Mouse (Mus musculus): ENCODE data around the gene Tnrc6b. TPM values are rescaled to one million over a fixed set of nuclear protein-coding genes. Genes with fewer than 3 reads are reported as not detected.

The Tnrc6b gene
- polyA plus RNA-seq, 1 experiment from 2014 or later, result 11.5 TPM

DNA sequence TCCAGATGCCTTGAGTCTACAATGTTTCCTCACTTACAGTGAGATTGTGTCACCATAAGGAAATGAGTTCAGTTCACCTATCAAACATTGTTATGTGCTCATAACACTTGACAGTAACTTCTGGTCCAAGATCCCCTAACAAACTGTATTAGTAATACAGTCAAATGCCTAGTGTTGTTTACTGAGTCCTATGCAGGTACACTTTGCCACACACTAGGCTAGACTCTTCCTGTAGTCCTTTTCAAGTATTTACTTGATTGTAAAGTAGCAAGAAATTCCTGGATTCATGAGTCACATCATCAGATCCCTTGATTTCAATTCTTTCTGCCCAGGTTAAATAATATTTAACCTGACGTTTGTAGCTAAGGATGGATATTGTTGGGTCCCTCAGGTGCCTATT, 258.3 kb downstream of the Tnrc6b start:
- no peak overlapping the region for H3K27ac ChIP-seq
- no peaks in the 10 kb centered on the region for H3K79me2 ChIP-seq (ENCODE audit: inconsistent target)
- 100% methylated on average over 1 of the region's 1 CpGs for WGBS (ENCODE audit: missing documents)
- H3K4me3 ChIP-seq (ENCODE audit: inconsistent target), result no peak overlapping the region
- peaks cover 47% of the 10 kb centered on the region for H3K36me3 ChIP-seq (ENCODE audit: inconsistent target)

DNA sequence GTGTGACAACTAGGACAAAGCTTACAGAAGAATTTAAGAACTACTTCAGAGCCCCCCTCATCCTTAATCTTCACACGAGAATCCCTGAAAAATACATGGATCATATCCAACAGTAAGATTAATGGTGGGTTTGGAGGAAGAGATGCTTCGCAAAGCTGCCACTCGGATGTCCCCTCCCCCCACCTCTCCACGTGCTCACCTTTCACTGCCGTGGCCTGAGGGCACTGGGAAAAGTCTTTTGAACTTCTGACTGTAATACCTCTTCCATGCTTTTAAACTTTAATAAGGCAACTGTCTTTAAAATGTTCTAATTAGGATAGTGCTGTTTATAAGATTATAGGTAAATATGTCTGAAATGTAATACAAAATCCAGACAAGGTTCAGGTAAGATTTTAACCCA, 263.2 kb downstream of the Tnrc6b start:
- Histone ChIP-seq H3K4me3 (ENCODE audit: inconsistent target) (no peak overlapping the region), H3K27ac (no peak overlapping the region), H3K79me2 (ENCODE audit: inconsistent target) (no peaks in the 10 kb centered on the region), H3K36me3 (ENCODE audit: inconsistent target) (peaks cover 5% of the 10 kb centered on the region; the same call in 1 of the 2 replicates)
- WGBS (ENCODE audit: missing documents), result 75% methylated on average over 5 of the region's 5 CpGs

DNA sequence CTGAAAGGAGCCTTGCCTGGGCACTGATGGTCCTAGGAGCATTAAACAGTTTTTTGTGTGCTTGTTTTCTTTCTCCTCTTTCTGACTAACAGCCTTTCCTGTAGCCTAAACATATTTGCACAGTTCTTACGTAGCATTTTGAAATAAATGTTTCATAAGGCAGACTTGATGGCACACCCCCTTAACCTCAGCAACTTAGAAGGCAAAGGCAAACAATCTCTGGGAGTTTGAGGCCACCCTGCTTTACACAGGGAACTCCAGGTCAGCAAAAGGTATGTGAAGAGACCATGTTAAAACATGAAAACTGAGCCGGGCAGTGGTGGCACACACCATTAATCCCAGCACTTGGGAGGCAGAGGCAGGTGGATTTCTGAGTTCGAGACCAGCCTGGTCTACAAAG, 264.6 kb downstream of the Tnrc6b start:
- Histone ChIP-seq H3K36me3 (ENCODE audit: inconsistent target) (no peaks in the 10 kb centered on the region), H3K79me2 (ENCODE audit: inconsistent target) (peaks cover 5% of the 10 kb centered on the region; the same call in 1 of the 2 replicates), H3K4me3 (ENCODE audit: inconsistent target) (no peak overlapping the region), H3K27ac (no peak overlapping the region)
- 92% methylated on average over 3 of the region's 3 CpGs for WGBS (ENCODE audit: missing documents)

DNA sequence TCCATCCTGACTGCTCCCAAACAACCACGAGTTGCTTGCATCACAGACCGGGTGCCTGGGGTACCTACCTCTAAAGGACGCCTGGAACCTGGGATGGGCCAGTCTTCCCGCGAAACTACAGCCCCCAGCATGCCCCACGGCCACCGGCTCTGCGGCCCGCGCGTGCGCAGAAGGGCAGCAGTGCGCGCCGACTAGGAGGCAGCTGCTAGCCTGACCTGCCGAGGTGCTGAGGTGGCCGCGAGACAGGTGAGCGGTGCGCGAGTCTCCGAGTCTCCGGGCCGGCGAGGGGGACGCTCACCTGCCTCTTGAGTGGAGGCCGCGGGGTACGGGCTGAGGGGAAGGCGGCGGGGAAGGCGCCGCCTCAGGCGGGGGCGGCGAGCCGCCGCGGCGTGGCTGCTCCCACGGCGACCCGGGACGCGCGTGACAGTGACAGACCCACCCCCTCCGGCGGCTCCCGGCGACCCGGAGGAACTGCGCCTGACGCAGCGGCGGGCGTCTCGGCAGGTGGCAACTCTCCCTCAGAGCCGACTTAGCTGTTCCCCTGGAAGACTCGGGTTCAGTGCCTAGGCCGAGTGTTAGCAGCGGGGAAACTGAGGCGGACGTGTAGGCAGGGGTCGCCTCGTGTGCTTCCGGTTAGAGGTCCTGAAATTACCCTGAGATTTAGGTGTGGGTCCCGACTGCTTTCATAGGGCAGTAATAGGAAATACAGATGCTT, 266.7 kb downstream of the Tnrc6b start, which contains the start of gene Sgsm3:
TSS of gene Sgsm3 (plus strand) at position 146 of the 715 bp plus-strand sequence.
- H3K27ac ChIP-seq, result no peak within 1 kb of the TSS
- H3K4me3 ChIP-seq (ENCODE audit: inconsistent target), result peak within 1 kb of the TSS; percentile 50
- WGBS (ENCODE audit: missing documents), result under 1% methylated on average over 65 of the region's 67 CpGs
- H3K79me2 ChIP-seq (ENCODE audit: inconsistent target), result peaks cover 5% of the 10 kb centered on the region; the same call in 1 of the 2 replicates
- no peaks in the 10 kb centered on the region for H3K36me3 ChIP-seq (ENCODE audit: inconsistent target)

DNA sequence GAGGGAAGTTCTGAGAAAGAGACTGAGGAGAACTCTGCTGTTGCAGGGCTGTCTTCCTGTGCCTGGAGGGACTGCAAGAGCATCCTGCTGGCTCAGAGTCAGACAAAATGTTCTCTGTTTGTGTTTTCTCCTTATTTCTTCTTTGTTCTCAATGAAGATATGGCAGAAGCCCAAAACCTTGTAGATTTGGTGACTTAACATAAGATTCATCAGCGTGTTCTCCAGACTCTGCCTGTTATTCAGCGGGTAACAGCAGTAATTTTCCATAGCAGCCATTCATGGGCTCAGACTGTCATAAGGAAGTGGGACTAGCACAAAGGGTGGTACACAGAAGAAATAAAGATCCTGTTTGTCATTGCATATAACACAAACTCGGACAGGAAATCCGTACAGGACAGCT, 268.5 kb downstream of the Tnrc6b start:
- H3K79me2 ChIP-seq (ENCODE audit: inconsistent target), result peaks cover 5% of the 10 kb centered on the region; the same call in 1 of the 2 replicates
- no peaks in the 10 kb centered on the region for H3K36me3 ChIP-seq (ENCODE audit: inconsistent target)
- H3K4me3 ChIP-seq (ENCODE audit: inconsistent target), result no peak overlapping the region
- WGBS (ENCODE audit: missing documents), result 74% methylated on average over 4 of the region's 4 CpGs
- H3K27ac ChIP-seq, result no peak overlapping the region

DNA sequence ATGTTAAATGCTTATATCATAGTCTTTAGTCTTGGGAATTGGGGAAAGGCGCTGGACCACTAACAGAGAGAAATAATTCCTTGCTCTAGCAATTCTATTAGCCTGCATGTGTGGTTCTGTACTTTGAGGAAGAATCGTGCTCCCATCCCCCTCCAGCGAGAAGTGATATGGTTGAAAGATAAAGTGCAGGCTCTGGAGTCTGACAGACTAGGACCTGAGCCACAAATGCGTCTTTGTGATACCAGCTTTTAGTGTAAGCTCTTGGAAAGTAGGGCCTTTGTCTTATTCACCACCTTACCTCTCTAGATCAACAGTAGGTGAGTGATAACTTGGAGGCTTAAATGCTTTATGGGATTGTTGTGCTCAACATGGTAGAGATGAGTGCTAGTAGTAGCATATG, 270.1 kb downstream of the Tnrc6b start:
- WGBS (ENCODE audit: missing documents), result 91% methylated on average over 3 of the region's 4 CpGs
- no peak overlapping the region for H3K27ac ChIP-seq
- no peaks in the 10 kb centered on the region for H3K36me3 ChIP-seq (ENCODE audit: inconsistent target)
- no peak overlapping the region for H3K4me3 ChIP-seq (ENCODE audit: inconsistent target)
- peaks cover 5% of the 10 kb centered on the region; the same call in 1 of the 2 replicates for H3K79me2 ChIP-seq (ENCODE audit: inconsistent target)

DNA sequence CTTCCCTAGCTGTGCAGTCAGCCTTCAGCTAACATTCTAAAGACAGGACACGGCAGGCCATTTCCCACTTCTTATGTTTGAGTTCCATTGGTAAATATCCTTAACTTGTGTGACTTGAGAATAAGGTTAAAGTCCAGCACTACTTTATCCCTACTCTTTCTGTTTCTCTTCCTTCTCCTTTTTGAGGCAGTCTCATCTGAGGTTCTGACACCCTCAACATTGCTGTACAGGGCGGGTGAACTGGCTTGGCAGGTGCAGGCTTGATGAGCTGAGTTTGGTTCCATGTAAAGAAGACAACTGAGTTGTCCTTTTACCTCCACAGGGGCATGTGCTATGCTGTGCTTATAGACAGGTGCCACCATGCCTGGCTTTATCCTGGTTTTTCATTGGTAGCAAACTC, 272.2 kb downstream of the Tnrc6b start:
- H3K4me3 ChIP-seq (ENCODE audit: inconsistent target), result no peak overlapping the region
- H3K27ac ChIP-seq, result no peak overlapping the region
- 83% methylated on average over 2 of the region's 2 CpGs for WGBS (ENCODE audit: missing documents)
- no peaks in the 10 kb centered on the region for H3K36me3 ChIP-seq (ENCODE audit: inconsistent target)
- H3K79me2 ChIP-seq (ENCODE audit: inconsistent target), result peaks cover 5% of the 10 kb centered on the region; the same call in 1 of the 2 replicates

DNA sequence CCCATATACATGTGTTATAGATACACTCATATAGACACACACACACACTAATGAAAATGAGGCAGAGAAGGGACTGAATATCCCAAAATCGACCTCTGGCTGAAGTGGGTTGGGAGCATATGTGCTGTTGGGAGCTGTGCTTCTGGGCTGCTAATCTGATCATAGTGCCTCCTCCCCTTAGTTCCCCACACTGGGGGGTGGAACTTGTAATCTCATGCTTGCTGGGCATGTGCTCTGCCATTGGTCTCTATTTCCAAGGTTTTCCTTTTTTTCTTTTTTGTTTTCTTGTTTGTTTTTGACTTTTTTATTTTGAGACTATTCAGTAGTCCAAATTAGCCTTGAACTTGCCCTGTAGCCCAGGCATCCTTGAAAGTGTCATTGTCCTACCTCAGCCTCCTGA, 277.2 kb downstream of the Tnrc6b start:
- 71% methylated on average over 1 of the region's 1 CpGs for WGBS (ENCODE audit: missing documents)
- no peak overlapping the region for H3K4me3 ChIP-seq (ENCODE audit: inconsistent target)
- no peaks in the 10 kb centered on the region for H3K36me3 ChIP-seq (ENCODE audit: inconsistent target)
- no peaks in the 10 kb centered on the region; the same call in 1 of the 2 replicates for H3K79me2 ChIP-seq (ENCODE audit: inconsistent target)
- no peak overlapping the region for H3K27ac ChIP-seq

DNA sequence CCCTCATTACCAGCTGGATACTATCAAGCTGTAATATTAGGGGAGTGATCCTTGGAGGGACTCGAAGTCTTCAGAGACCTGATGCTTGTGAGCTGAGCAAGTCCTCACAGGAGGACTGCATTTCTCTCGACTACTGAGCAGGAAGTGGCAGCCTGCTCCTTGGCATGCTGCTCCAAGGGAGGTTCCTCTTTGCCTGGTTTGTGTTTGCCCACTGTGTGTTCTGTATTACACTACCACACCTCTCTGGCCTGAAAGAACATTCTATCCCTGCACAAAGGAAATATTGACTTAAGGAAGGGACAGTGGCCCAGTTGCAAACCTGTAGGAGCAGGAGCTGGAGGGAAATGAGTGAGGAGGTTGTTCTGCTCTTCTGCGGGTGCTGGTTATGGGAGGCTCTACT, 278.6 kb downstream of the Tnrc6b start:
- Histone ChIP-seq H3K79me2 (ENCODE audit: inconsistent target) (no peaks in the 10 kb centered on the region; the same call in 1 of the 2 replicates), H3K4me3 (ENCODE audit: inconsistent target) (no peak overlapping the region), H3K27ac (no peak overlapping the region), H3K36me3 (ENCODE audit: inconsistent target) (no peaks in the 10 kb centered on the region)
- WGBS (ENCODE audit: missing documents), result 26% methylated on average over 3 of the region's 3 CpGs

Other genes starting within 250 kb of the Tnrc6b start
- not detected in 3 replicates for gene Enthd1, start 146.2 kb upstream of the Tnrc6b start, polyA plus RNA-seq (2018)
- gene Grap2, start 138.7 kb upstream of the Tnrc6b start, polyA plus RNA-seq (2018), result 0.42 to 1.1 TPM (median 0.66 TPM) in 3 replicates
- 1.8 to 2.5 TPM (median 2.2 TPM) in 3 replicates for gene Fam83f, start 39.5 kb upstream of the Tnrc6b start, polyA plus RNA-seq (2018)
- 18.8 to 53.0 TPM (median 19.5 TPM) in 3 replicates for gene Adsl, start 237.2 kb downstream of the Tnrc6b start, polyA plus RNA-seq (2018)

Data from macrophage (primary cell).